Mouse (Mus musculus): Measurements from ENCODE around the gene Spint4. TPM values are rescaled to one million over a fixed set of nuclear protein-coding genes. Genes with fewer than 3 reads are reported as not detected.

The Spint4 gene
- total RNA-seq (2023): not detected

DNA sequence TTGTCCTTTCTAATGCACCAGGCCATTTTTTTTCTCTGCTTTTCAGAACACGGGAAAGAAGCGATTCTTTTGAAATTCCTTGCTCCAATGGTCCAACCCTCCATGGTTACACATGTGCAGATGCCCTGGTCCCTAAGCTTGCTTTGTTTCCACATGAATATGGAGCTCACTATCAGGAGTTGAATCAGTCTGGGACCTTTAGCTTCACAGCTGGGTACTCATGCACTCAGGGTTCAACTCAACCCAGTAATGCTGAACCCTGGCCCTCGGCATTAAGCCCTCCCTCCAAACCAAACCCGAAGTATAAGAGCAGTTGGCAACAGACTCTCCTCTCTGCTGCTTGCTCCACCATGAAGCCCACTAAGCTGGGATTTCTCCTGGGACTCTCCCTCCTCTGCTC, at the start of gene Spint4:
Spint4 (plus strand) TSS at position 301 of the 400 bp plus-strand sequence.

DNA sequence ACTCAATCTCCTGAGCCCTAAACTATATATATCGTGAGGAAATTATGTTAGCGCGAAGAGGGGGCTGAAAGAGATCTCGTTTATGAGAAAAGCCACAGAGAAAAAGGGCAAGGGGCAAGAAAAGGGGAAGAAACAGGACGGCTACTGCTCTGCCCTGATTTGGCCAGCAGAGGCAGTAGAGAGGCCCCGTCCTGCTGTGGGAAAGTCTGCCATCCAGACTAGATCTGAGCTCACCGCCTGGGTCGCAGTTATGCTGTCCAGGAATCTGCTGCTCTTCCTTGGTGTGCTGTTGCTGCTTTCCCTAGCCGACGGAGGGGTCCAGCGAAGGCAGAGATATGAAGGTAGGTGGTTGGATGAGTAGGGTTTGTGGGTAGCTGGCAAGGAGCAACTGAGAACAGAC, 42.4 kb upstream of the Spint4 start, which contains the start of gene Wfdc10:
Wfdc10 (plus strand) TSS at position 189 of the 400 bp plus-strand sequence.

DNA sequence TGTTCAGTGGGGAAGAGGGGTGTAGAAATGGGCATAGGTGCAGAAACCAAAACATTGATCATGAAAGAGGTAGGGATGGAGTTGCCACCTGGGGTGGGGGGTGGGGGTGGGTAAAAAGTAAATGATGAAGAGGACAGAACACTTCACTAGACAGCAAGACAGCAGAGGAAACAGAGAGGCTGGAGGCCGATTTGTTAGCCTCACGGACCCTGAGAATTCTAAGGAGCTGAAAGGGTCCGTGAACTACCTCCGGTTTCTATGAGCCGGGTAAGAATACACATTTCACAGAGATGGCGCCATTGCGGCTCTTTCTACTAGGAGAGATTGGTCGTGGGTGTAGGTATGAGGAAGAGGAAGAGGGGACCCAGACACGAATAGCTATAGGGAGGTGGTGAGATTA, 41.8 kb upstream of the Spint4 start, which contains the start of gene Wfdc9:
Wfdc9 (minus strand) TSS at position 101 of the 400 bp plus-strand sequence.

DNA sequence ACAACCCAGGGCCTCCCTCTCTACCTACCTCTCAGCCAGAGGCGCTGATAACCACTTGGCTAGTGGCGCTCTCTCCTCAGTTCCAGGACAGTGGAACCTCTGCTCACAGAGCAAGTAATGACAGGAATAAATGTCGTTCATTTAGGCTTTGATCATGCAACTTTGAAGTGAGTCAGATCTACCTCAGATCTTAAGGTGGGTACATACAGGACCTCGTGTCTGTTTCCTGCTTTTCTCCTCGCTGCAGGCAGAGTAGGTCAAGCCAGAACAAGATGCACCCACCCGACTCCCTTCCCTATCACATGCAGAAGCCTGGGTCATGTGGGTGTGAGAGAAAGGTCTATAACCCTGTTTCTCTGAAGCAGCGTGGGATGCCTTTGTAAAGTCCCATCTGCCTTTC, 24.3 kb upstream of the Spint4 start, which contains the start of gene Wfdc11:
Wfdc11 (minus strand) TSS at position 101 of the 400 bp plus-strand sequence.

DNA sequence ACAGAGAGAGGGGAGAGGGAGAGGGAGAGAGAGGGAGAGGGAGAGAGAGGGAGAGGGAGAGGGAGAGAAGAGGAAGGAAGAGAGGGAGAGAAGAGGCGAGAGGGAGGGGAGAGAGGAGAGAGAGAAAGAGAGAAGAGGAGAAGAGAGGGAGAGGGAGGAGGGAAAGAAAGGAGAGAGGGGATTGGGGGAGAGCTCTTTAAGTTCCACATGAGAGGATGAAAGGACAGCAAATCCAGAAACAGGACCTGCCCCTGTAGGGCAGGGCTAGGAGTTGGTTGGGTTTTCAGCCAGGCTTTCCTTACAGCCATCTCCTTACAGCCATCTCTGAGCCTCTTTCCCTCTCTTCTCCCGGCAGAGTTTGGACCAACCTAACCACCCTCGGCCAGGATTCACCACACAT, 13.5 kb upstream of the Spint4 start, which contains the start of gene Wfdc13:
Wfdc13 (plus strand) TSS at position 301 of the 400 bp plus-strand sequence.

DNA sequence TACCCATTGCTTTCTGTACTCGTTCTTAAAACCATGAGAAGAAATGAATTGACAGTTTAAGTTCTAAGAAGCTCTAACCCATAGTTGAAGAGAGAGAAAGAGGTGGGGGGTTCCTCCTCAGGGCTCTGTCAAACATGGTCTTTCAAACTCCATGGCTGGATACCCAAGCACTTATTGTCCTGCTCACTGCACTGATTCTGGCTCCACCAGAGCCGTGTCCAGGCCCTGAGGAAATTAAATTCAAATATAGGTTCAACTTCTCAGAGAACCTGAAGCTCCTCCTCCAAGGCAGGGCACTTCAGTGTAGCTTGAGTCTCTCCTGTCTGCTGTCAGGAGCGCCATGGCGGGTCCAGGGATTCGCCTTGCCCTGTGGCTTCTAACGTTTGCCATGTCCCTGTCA, 16.7 kb downstream of the Spint4 start, which contains the start of gene Spint5:
Spint5 (plus strand) TSS at position 301 of the 400 bp plus-strand sequence.

DNA sequence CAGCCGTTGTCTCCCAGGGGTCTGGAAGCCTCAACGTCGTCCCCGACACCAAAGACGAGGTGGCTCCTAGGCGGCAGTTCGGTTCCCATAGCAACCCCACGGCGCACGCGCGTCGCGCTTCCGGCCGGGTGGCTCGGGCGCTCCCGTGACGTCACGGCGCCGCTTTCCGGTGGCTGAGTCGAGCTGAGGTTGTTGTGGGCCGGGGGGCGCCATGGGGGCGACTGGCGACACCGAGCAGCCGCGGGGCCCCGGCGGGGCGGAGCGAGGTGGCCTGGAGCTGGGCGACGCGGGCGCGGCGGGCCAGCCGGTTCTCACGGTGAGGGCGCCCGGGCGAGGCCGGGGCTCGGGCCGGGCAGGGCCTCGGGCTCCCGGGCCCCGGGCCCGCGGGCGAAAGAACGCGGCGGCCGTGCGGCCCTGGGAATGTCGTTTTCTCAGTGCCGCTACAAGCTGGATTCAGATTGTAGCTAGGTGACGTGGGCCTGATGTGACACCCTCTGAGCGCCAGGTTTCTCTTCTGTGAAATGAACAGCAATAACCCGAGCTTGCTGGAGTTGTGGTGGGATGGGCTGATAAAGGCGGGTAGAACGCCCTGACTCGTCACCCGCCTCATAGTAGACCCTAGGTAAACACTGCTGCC, 47.7 kb downstream of the Spint4 start, which contains the start of the genes Wfdc3 and Dnttip1:
Wfdc3 (minus strand) TSS at position 89 of the 637 bp plus-strand sequence.
Dnttip1 (plus strand) TSS at position 141 of the 637 bp plus-strand sequence.

Other genes starting within 250 kb of the Spint4 start
- gene Sys1, start 241.5 kb upstream of the Spint4 start, total RNA-seq (2023): 55.4 TPM
- 0.56 TPM for gene Gm20458, start 237.5 kb upstream of the Spint4 start, total RNA-seq (2023)
- not detected for gene Trp53tg5, start 224.8 kb upstream of the Spint4 start, total RNA-seq (2023)
- 4.5 TPM for gene Dbndd2, start 212.4 kb upstream of the Spint4 start, total RNA-seq (2023)
- gene Pigt, start 201.0 kb upstream of the Spint4 start, total RNA-seq (2023): 67.9 TPM
- gene Wfdc2, start 136.1 kb upstream of the Spint4 start, total RNA-seq (2023): not detected
- not detected for gene Spint3, start 125.0 kb upstream of the Spint4 start, total RNA-seq (2023)
- gene Wfdc6a, start 113.1 kb upstream of the Spint4 start, total RNA-seq (2023): not detected
- not detected for gene Eppin, start 104.9 kb upstream of the Spint4 start, total RNA-seq (2023)
- gene Wfdc6b, start 85.0 kb upstream of the Spint4 start, total RNA-seq (2023): not detected
- not detected for gene Wfdc8, start 84.9 kb upstream of the Spint4 start, total RNA-seq (2023)
- not detected for gene Wfdc16, start 59.7 kb upstream of the Spint4 start, total RNA-seq (2023)
- gene Wfdc10, start 42.5 kb upstream of the Spint4 start, total RNA-seq (2023): not detected
- gene Wfdc9, start 41.9 kb upstream of the Spint4 start, total RNA-seq (2023): not detected
- gene Wfdc11, start 24.4 kb upstream of the Spint4 start, total RNA-seq (2023): not detected
- not detected for gene Wfdc13, start 13.4 kb upstream of the Spint4 start, total RNA-seq (2023)
- gene Spint5, start 16.8 kb downstream of the Spint4 start, total RNA-seq (2023): not detected
- not detected for gene Wfdc3, start 47.4 kb downstream of the Spint4 start, total RNA-seq (2023)
- 49.4 TPM for gene Dnttip1, start 47.5 kb downstream of the Spint4 start, total RNA-seq (2023)
- 2.8 TPM for gene Ube2c, start 71.4 kb downstream of the Spint4 start, total RNA-seq (2023)
- gene Tnnc2, start 81.5 kb downstream of the Spint4 start, total RNA-seq (2023): 1.2 TPM
- gene Snx21, start 87.3 kb downstream of the Spint4 start, total RNA-seq (2023): 0.35 TPM
- 33.9 TPM for gene Acot8, start 106.4 kb downstream of the Spint4 start, total RNA-seq (2023)
- gene Zswim3, start 106.6 kb downstream of the Spint4 start, total RNA-seq (2023): 2.2 TPM
- gene Zswim1, start 124.2 kb downstream of the Spint4 start, total RNA-seq (2023): 10.8 TPM
- not detected for gene Spata25, start 130.0 kb downstream of the Spint4 start, total RNA-seq (2023)
- 103 TPM for gene Ctsa, start 134.4 kb downstream of the Spint4 start, total RNA-seq (2023)
- 0.59 TPM for gene Neurl2, start 135.0 kb downstream of the Spint4 start, total RNA-seq (2023)
- 2.6 TPM for gene Pltp, start 159.2 kb downstream of the Spint4 start, total RNA-seq (2023)
- 144 TPM for gene Pcif1, start 180.8 kb downstream of the Spint4 start, total RNA-seq (2023)
- gene Zfp335, start 213.3 kb downstream of the Spint4 start, total RNA-seq (2023): 53.7 TPM
- gene Mmp9, start 242.3 kb downstream of the Spint4 start, total RNA-seq (2023): 1.6 TPM

Measured in CD4-positive naive resting alpha-beta T cell, adult 76 days (primary cell).